Mouse (Mus musculus) embryo, embryonic 10.5 days (tissue): ENCODE measurements at regions not wholly inside any gene's neighbourhood (a gene's known extent, or its start where the extent isn't known, plus 50 kb on each side); places are given as distances from the start of the nearest gene placed in this dataset.

Experiments used
- DNase-seq: peaks from one replicate; pipeline ENCODE4 v3.0.0-alpha.2; 2015; ENCODE audit warnings: low spot score

DNA sequence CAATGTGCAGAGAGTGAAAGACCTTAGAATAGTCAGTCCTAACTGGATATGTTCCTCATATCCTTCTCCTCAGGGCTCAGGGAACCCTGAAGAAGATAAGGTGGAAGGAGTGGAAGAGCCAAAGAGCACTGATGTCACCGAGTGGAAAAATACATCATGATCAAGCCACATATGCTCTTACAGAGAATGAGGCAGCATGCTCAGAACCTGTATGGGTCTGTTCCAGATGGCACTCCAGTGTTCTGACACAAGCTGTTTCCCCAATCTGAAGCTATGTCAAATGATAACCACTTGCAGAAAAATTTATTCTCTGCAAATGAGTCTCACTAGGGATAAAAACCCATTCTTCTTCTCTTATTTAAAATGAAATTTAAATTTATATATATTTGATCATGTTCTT is 572.6 kb upstream of the Robo2 start:
- DNase-seq, result no peak

GRCm38 (mm10) chr16:74966099-74966498 is 554.5 kb upstream of the Robo2 start:
- DNase-seq, result no peak

DNA sequence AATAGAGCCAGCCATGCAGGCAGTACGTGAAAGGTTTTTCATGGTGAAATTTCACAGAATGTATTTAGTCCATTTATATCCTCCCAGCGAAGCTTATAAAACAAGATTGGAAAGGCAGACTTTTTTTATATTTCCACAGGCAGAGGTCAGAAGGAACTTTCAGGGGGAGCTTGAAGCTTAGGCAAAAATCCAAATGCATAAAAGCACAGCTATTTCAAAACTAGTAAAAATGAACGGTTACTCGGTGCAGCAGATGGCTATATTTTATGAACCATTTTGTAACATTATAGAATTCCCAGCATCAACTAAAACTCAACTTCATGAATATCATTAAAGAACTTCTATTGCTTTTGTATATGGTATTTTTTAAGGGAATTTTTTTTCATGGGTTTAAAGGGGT is 518.1 kb upstream of the Robo2 start:
- no peak for DNase-seq

- peak; percentile 15 for DNase-seq
These were observed 489.2 kb upstream of the Robo2 start for GRCm38 (mm10) chr16:74900835-74901234.

DNA sequence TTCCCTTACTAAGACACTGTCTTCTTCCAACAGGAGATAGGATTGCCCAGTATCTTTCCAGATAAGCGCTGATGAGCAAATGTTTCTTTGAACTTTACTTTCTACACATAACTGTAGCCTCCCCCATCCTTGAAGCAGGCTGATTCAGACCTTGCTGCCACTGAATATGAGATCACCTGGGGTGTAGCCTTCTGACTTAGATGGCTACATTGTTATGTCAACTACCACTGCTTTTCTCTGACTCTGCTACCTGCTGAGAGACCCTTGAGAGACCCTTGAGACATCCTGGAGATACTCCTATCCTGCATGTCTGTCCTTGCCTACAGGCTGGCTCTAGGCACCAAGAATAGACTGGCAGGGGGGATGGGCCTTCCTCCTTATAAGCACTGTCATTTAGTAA is 476.1 kb upstream of the Robo2 start:
- DNase-seq, result no peak

DNA sequence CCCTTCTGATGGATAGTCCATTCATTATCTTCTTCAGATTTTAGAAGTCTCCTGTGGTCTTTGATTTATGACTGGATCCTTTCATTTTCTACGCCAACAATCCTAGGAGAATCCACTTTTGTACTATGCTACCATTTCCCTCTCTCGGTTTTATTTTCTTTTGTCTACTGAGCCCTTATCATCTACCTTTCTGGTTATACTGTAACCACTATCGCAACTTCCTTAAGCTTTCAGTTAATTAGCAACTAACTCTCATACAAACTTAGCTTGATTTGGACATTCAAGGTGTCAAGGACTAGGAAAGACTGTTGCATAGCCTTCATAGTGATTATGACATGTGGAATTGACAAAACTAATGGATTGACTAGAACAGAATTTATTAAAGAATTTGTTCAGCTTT is 467.0 kb upstream of the Robo2 start:
- no peak for DNase-seq

GRCm38 (mm10) chr16:74873756-74874155 is 462.1 kb upstream of the Robo2 start:
- no peak for DNase-seq

- DNase-seq, result peak; percentile 61
These were observed 446.1 kb upstream of the Robo2 start for GRCm38 (mm10) chr16:74857752-74858151.

DNA sequence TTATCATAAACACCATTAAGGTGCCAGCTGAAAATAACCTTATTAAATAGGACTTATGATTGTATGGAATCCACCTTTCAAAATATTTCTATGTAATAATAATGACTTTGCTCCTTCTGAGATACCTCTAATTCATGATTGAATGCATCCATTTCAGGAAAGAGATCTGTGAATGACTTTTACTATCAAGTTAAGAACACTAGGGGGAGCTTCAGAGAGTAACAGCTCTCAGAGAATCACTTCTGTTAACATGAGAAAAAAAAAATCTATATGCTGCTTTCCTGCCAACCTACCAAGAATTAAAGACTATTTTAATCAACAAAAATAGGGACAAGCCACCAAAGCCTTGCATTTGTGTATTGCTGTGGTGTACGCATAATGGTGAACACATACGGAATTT is 428.4 kb upstream of the Robo2 start:
- peak; percentile 50 for DNase-seq

DNA sequence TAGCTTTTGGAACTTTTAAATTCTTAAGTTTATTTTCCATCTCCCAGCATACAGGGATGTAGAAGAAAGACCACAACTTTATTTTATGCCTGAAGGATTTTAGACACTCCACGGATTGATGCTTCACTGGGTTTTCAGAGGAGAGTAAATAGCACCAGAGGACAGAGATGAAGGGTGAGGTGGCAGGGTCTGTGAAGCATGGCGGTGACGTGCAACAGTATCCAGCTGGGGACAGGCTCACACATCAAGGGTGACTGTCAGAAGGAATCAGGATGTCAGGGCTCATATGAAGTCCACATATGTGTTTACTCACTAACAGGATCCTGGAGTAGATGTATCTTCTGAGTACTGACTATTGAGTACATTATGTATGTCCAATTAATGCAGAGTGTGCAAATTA is 402.8 kb upstream of the Robo2 start:
- no peak for DNase-seq

DNA sequence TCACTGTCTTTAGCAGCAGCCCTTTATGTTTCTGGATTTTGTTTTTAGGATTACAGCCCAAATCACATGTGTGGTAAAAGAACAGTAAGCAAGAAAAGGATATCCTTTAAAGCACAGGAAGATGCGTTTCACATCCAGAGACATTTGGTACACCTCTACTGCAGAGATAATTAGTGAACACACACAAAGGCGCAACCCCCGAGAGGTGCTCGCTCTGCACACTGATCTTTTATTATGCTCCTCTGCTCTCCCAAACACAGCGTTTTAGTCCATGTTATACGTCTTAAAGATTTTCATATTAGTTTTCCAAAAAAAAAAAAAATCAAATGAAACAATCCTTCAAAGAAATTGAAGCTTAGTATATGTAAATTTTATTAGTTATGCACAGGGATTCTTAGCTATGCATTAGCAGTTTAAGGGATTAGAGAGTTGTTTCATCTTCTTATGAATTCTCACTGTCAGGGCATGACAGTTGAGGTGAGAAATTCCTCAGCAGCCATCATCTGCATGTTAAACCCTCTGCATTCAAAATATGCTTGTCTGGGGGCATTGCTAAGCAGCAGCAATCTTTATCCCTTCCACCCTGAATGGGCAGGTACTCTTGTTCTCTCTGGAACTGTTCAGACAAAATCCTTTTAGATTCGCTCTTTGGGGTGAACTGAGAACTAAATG is 397.7 kb upstream of the Robo2 start:
- DNase-seq, result no peak

- DNase-seq, result peak; percentile 32
These were observed 395.1 kb upstream of the Robo2 start for GRCm38 (mm10) chr16:74806775-74807174.

- peak; percentile 79 for DNase-seq
These were observed 389.7 kb upstream of the Robo2 start for GRCm38 (mm10) chr16:74801296-74801695.

DNA sequence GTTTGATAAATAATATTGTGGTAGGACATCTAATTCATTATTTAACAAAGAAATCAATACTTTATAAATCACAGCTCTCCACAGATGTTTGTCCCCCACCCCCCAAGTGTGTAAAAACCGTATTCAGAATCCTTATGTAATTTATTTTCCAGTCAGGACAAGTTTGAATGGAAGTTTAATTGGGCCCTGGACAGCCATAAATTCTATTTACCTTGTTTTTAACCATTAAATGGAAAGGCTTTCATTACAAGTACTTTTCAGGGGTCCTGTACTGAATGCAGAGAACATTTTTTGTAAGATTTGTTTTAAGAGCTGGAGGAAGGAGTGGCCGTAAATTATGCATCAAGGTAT is 384.7 kb upstream of the Robo2 start:
- DNase-seq, result peak; percentile 67

DNA sequence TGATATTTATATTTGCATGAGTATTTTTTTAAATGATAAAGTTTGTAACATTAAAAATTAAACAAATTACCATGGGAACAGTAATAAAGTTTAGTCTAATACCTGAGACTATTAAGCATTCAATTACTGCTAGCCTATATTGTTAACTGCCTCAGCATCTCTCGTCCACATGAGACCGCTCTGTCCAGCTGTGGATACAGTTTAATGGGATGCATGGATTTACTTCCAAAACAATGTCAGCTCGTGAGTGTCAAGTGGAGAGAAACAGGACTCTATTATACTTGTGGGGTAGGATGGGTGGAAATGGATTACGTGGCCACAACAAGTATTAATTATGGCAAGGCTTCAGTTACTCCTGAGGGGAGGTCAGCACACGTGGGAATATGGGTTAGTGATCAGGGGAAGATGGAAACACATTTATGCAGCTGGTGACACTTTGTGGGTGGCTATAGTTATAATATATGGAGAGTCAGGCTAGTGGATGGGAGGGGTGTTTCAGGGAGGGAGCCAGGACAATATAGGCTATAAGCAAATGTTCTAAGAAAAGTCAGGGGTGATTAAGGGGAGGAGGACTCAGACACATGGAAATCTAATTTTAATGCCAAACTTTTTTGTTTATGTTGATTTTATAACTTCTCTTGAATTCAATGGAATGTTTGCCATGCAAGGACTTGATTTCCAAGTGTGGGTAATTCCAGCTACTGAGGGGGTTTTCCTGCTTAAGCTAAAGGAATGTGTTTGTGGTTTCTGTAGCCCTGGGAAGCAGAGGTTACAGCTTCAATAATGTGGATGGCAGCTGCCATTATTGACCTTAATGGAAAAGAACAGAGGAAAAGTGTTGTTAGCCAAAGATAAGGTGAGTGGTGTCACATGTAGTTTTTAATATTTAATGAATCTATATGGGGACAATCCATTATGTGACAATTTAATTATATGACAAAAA is 384.0 kb upstream of the Robo2 start:
- DNase-seq, result peak; percentile 59

DNA sequence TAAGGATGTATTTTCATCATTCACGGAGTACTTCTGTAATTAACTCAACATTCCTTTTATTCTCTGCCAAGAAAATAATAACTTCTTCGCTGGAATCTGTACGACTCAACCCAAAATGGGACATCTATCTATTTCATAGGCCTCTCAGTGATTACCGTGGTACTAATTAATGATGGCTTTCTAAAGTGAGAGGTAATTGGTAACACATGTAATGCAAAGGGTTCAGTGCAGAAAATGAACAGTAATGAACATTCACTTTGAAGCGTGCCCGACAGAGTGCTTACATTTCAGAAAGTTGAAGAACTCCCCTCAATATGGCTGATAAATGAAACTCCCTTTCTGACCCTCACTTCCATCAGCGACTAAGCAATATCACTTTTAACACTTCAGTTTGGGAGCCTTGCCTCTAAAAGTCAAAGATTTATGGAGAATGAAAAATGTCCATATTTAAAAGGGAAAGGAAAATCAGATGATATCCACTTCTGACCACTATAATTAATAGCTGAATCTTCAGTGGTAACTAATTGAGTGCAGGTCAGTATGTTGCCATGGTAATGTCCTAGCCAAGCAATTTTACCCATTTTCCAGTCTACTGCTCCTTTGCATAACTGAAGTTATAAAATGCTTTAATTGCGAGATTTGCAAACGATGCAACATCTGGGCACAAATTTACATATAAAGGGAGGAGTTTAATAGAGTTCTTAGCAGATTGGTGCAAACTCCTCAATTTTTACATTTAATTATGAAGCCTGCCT is 373.9 kb upstream of the Robo2 start:
- DNase-seq, result peak; percentile 28

- DNase-seq, result no peak
These were observed 368.8 kb upstream of the Robo2 start for GRCm38 (mm10) chr16:74780388-74780787.

GRCm38 (mm10) chr16:74768264-74768663 is 356.6 kb upstream of the Robo2 start:
- no peak for DNase-seq

DNA sequence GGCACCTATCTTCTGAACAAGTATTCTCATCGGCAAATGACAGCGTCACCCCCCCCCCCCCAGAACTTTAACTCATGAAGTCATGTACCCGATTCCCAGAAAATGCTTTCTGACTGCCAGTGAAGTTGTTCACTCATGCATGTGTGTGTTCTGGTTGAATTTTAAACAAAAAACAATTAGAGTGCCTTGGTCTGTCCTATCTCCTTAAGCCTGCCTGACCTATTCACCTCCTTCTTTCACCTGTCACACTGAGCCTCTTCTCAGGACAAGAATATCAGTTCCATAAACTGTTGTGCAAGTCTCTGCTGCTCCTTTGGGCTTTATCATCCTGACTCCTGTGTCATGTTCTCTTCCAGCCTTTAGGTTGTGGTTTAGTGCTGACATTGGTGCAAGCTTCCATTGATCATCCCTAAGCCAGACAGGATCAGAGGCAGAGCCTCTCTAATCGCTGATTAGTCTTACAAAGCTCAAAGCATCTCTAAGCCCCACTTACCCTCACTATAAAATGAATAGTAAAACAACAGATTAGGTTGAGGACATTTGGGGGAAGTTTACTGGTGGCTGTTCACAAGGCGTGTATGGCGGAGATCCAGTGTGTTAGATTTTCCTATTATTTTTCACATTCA is 345.2 kb upstream of the Robo2 start:
- DNase-seq, result peak; percentile 7

DNA sequence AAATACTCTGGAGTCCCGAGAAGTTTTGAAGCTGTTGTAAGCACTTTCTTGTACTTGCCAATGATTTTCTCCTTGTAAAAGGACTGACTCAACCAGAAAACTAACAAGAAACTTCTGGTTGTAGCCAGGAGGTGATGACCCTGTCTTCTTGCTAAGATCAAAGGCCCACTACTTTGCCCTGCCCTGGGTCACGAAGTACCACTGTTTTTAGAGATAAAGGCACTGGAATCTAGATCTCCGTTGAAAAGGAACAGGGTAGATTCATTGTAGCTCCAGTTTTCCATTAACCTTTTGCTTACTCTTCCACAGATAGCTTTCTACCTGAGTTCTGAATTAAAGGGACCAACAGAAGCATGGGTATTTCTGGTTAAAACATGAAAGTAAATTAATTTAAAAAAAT is 339.3 kb upstream of the Robo2 start:
- peak; percentile 26 for DNase-seq

- DNase-seq, result no peak
These were observed 337.4 kb upstream of the Robo2 start for GRCm38 (mm10) chr16:74749006-74749405.

GRCm38 (mm10) chr16:74743512-74743911 is 331.9 kb upstream of the Robo2 start:
- DNase-seq, result no peak
